Mouse (Mus musculus) testis, adult 2 months (tissue): ENCODE measurements at regions not wholly inside any gene's neighbourhood (a gene's known extent, or its start where the extent isn't known, plus 50 kb on each side); places are given as distances from the start of the nearest gene placed in this dataset.

Experiments
- H3K27ac ChIP-seq: fragments of 200-500 bp; 2 replicates; pipeline ENCODE4 v1.5.1; 2012; ENCODE audit warnings: low read depth, low read length; ENCODE audit not compliant: control insufficient read depth, insufficient read depth
- H3K27me3 ChIP-seq: fragments of 200-500 bp; 2 replicates; pipeline ENCODE4 v1.6.1; 2012; ENCODE audit warnings: mild to moderate bottlenecking, low read length, moderate library complexity; ENCODE audit not compliant: control insufficient read depth, insufficient read depth
- H3K36me3 ChIP-seq: fragments of 200-500 bp; 2 replicates; pipeline ENCODE4 v1.6.1; 2012; ENCODE audit warnings: mild to moderate bottlenecking, low read length; ENCODE audit not compliant: control insufficient read depth, insufficient read depth
- H3K4me1 ChIP-seq: fragments of 200-500 bp; 2 replicates; pipeline ENCODE4 v1.6.1; 2012; ENCODE audit warnings: low read length; ENCODE audit not compliant: control insufficient read depth, insufficient read depth
- H3K4me3 ChIP-seq: fragments of 200-500 bp; 2 replicates; pipeline ENCODE4 v1.5.1; 2012; ENCODE audit warnings: low read depth, mild to moderate bottlenecking, low read length, moderate library complexity, mixed read lengths; ENCODE audit not compliant: control insufficient read depth
- CTCF ChIP-seq: fragments of 200-500 bp; IDR thresholded peaks from 2 replicates; pipeline ENCODE4 v1.5.1; 2012; ENCODE audit warnings: low read depth, mild to moderate bottlenecking, inconsistent platforms, low read length, moderate library complexity; ENCODE audit not compliant: control insufficient read depth, insufficient read depth, insufficient replicate concordance
- POLR2A ChIP-seq: fragments of 200-500 bp; IDR thresholded peaks from 2 replicates; pipeline ENCODE4 v1.6.1; 2012; ENCODE audit warnings: low read depth, mild to moderate bottlenecking, inconsistent platforms, low read length, moderate library complexity; ENCODE audit not compliant: control insufficient read depth

DNA sequence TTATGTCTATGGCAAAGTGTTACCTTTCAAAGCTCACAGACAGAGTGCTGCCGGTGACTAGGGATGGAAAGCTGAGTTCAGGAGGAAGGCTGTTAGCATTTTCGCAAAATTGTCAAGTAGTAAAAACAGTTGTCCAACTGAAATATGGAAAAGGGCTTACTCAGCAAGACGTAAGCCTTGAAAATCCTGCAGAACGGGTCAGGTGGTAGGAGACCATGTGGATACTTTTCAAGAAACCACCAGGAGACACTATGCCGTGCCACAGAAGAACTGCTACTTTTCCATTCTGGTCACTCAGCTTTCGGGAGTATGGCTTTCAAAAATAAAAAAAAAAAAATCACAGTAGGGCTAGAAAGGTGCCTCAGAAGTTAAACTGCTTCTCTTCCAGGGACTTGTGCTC, 199.1 kb upstream of the Pou3f3 start:
- TF ChIP-seq POLR2A (no peak), CTCF (no peak)
- Histone ChIP-seq H3K4me3 (no peak overlapping the region), H3K27ac (no peak overlapping the region), H3K4me1 (peaks cover 3% of the 10 kb centered on the region; the same call in 1 of the 2 replicates), H3K36me3 (no peaks in the 10 kb centered on the region), H3K27me3 (no peaks in the 10 kb centered on the region)

DNA sequence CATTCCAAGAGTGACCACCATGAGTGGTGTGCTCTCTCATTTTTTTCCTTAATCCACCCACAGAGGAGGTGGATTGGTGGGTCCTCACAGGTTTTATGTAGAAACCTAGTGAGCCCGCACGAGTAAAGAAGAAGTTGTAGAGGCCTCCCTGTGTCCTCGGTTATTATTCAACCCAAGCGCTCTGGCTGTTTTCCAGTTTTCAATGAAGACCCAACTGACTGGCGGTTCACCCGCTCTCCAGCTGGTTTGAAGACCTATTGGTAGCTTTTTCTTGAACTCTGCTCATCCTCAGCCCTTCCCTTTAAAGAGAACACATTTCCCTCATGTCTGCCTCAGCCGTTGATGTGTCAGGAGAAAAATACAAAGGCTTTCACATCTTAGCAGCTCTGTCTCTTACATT, 196.7 kb upstream of the Pou3f3 start:
- Histone ChIP-seq H3K27me3 (no peaks in the 10 kb centered on the region), H3K27ac (no peak overlapping the region), H3K4me1 (no peaks in the 10 kb centered on the region), H3K4me3 (no peak overlapping the region), H3K36me3 (no peaks in the 10 kb centered on the region)
- TF ChIP-seq CTCF: no peak
- no peak for TF ChIP-seq POLR2A

DNA sequence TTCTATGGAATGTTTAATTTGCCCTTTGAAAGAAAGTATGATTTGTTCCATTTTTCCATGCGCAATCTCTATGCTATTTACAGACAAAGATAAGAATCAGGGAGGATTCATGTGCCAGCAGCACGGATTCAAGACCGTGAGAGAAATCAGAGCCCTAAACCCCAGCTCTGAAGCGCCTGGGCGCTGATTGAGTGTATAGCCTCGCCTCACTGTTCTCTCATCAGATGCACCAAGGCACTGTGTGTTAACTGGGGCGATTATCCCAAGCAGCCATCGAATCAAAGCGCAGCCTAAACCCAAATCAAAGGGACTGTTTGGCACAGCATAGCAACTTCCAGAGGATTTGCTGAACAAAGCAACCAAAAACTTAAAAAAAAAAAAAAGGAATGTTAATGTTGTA, 191.1 kb upstream of the Pou3f3 start:
- Histone ChIP-seq H3K27ac (no peak overlapping the region), H3K27me3 (no peaks in the 10 kb centered on the region), H3K4me1 (no peaks in the 10 kb centered on the region), H3K36me3 (no peaks in the 10 kb centered on the region), H3K4me3 (no peak overlapping the region)
- TF ChIP-seq POLR2A (no peak), CTCF (no peak)

DNA sequence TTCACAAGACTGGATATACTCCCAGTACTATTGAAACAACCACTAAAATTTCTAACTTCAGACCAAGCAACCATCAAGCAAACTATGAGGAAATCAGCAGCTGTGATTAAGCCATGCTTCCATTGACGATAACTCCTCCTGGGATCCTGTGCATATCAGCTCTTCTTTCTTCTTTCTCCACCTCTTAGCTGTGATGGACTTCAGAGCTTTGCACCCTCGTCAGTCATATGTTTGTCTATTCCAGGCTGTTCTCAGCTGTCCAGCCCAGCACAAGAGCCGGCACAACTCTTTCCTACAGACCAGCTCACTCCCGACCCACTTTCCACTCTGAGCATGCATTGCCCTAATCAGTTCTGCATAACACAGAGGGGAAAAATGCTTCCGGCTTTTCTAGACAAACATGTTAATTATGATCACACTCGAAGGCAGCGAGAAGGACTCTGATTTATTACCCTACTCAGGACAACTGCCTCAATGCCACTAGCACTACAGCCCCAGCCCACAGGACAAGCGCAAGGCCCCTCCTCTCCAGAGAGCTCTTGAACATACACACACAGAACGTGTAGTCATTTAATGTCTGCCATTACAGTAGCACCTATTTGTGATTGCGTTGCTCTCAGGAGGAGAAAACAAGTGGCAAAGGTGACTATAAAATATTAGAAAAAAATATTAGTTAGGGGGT, 190.4 kb upstream of the Pou3f3 start:
- no peaks in the 10 kb centered on the region for H3K4me1 ChIP-seq
- TF ChIP-seq CTCF (no peak), POLR2A (no peak)
- H3K27ac ChIP-seq: no peak overlapping the region
- no peaks in the 10 kb centered on the region for H3K36me3 ChIP-seq
- H3K4me3 ChIP-seq: no peak overlapping the region
- no peaks in the 10 kb centered on the region for H3K27me3 ChIP-seq

DNA sequence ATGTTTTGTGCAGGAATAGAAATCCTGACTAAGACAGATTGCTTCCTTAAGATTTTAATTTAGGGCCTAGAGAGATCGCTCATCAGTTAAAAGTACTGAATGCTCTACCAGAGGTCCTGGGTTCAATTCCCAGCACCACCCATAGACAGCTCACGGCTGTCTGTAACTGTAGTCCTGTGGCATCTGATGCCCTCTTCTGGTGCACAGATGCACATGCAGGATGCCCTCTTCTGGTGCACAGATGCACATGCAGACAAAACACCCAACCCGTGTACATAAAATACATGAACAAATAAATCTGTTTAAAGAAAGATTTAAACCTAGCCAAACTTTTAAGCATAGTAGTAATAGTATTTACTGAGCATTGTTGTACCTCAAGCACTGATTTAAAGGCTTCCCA, 181.2 kb upstream of the Pou3f3 start:
- no peaks in the 10 kb centered on the region for H3K36me3 ChIP-seq
- TF ChIP-seq POLR2A (no peak), CTCF (no peak)
- no peak overlapping the region for H3K4me3 ChIP-seq
- no peak overlapping the region for H3K27ac ChIP-seq
- H3K4me1 ChIP-seq: no peaks in the 10 kb centered on the region
- H3K27me3 ChIP-seq: no peaks in the 10 kb centered on the region

DNA sequence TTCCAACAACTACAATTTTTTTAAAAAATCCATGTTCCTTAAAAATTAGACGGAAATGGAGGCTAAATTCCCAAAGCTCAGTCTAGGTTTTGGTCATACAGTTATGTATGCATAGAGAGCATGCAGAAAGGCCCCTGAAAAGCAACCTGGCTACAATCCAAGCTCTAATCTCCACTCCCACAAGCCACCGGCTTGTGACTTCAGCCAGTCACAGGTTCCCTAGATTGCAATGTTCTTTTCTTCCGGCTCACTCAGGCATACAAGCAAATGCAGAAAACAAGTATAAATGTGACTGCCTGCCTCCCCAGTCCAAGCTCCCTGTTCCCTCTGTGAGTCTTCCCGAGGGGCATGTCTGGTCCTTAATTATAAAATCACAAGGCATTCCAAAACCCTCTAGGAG, 171.2 kb upstream of the Pou3f3 start:
- H3K36me3 ChIP-seq: no peaks in the 10 kb centered on the region
- H3K4me3 ChIP-seq: no peak overlapping the region
- TF ChIP-seq POLR2A (no peak), CTCF (no peak)
- H3K27me3 ChIP-seq: no peaks in the 10 kb centered on the region
- no peaks in the 10 kb centered on the region for H3K4me1 ChIP-seq
- no peak overlapping the region for H3K27ac ChIP-seq

DNA sequence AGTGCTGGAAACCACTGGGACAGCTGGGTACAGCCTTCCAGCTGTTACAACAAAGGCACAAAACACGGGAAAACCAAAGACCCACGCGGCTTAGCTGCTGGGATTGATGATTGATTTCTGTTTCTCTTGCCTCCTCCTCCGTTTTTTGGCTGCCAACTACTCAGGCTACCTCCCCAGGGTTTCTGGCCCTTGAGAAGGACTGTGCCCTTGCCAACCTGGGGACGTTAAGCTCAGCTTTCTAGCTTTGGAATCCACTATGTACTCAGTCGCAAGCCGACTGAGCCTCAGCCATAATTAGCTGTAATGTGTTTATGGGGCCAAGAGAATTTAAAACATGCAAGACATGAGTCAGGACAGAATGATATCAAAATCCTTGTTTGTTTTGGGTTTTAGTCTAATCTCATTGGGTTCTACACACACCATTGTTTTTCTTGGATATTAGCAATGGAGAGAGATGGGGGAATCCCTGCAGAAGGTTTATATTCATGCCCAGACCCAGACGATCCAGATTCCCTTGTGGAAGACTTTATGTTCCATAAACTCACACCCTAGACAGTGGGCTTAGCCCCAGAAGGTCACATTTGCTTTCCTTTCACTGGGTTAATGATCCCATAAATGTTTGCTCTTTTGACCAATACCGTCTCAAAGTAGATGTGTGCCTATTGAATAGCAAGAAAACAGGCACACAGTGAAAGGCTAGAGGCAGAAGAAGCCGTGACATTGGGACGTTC, 167.7 kb upstream of the Pou3f3 start:
- no peaks in the 10 kb centered on the region for H3K27me3 ChIP-seq

More for the DNA sequence above, 167.7 kb upstream of the Pou3f3 start:
- H3K36me3 ChIP-seq: no peaks in the 10 kb centered on the region
- H3K4me3 ChIP-seq: no peak overlapping the region
- no peaks in the 10 kb centered on the region for H3K4me1 ChIP-seq
- TF ChIP-seq POLR2A (no peak), CTCF (no peak)
- H3K27ac ChIP-seq: no peak overlapping the region
